Mouse (Mus musculus) kidney, adult 2 months (tissue): ENCODE results near the gene Fa2h. TPM values are rescaled to one million over a fixed set of nuclear protein-coding genes. Genes with fewer than 3 reads are reported as not detected.

ENCODE experiments used
- DNase-seq: peaks from one replicate; pipeline ENCODE4 v3.0.0; 2021
- H3K27ac ChIP-seq: fragments of 200-500 bp; 2 replicates; pipeline ENCODE4 v1.5.1; 2012; ENCODE audit warnings: low read depth, low read length, control low read depth, inconsistent platforms; ENCODE audit not compliant: insufficient read depth
- H3K27me3 ChIP-seq: fragments of 200-500 bp; replicated peaks from 2 replicates; pipeline ENCODE4 v1.6.1; 2012; ENCODE audit warnings: mild to moderate bottlenecking, moderate library complexity, low read length, inconsistent platforms; ENCODE audit not compliant: control insufficient read depth, insufficient read depth
- H3K36me3 ChIP-seq: fragments of 200-500 bp; 2 replicates; pipeline ENCODE4 v1.6.1; 2012; ENCODE audit warnings: mild to moderate bottlenecking, moderate library complexity, low read length, inconsistent platforms; ENCODE audit not compliant: control insufficient read depth, insufficient read depth
- H3K4me1 ChIP-seq: fragments of 200-500 bp; 2 replicates; pipeline ENCODE4 v1.6.1; 2011; ENCODE audit warnings: low read length; ENCODE audit not compliant: control insufficient read depth, insufficient read depth
- H3K4me3 ChIP-seq: fragments of 200-500 bp; 2 replicates; pipeline ENCODE4 v1.5.1; 2011; ENCODE audit warnings: mild to moderate bottlenecking, low read depth, low read length, control low read depth; ENCODE audit not compliant: insufficient read depth
- CTCF ChIP-seq: fragments of 200-500 bp; conservative IDR thresholded peaks from 2 replicates; pipeline ENCODE4 v1.5.1; 2011; ENCODE audit warnings: low read depth, mild to moderate bottlenecking, control low read depth, low read length, moderate library complexity, mixed read lengths; ENCODE audit not compliant: insufficient read depth, insufficient read length
- POLR2A ChIP-seq: fragments of 200-500 bp; IDR thresholded peaks from one replicate; pipeline ENCODE4 v1.6.1; 2011; ENCODE audit warnings: low read depth, low read length, control low read depth
- WGBS: fragments of 180-500 bp; shearing (Covaris S2); methylation state at CpG from one replicate; pipeline ENCODE4 v1.1.7; 2018; 5-methylcytosine and 5-hydroxymethylcytosine counted together
- polyA plus RNA-seq: library from polyadenylated mRNA; depleted of rRNA; stranded (reverse); fragments of >200 nt; gene quantifications from 2 replicates; pipeline ENCODE4 v1.2.3, GENCODE M21; 2012

Fa2h gene
- polyA plus RNA-seq, 1 experiment = 15.3 TPM

DNA sequence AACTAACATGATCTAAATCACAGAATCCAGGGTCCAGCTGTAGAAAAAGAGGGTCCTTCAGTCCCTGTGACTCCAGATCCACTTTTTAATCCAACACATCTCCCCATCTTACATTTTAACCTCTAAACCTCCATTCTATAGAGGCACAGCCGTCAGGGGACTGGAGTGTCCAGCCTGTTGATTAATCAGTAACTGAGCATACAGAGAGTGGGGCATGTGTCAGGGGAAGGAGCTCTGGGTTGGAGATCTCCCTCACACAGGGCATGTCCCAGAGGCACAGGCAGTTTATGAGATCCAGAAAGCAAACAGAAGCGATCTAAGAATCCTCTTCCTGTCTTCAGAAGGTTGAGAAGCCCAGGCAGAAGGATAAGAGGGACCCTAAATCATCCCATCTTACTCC lies 9.0 kb downstream of the Fa2h start:
- no peaks in the 10 kb centered on the region for H3K4me1 ChIP-seq
- no peaks in the 10 kb centered on the region for H3K36me3 ChIP-seq
- 31% methylated on average over 2 of the region's 2 CpGs for WGBS
- TF ChIP-seq CTCF = no peak
- no peak for TF ChIP-seq POLR2A
- H3K27ac ChIP-seq = no peak overlapping the region
- no peak overlapping the region for H3K4me3 ChIP-seq
- DNase-seq = no peak
- no peaks in the 10 kb centered on the region for H3K27me3 ChIP-seq

DNA sequence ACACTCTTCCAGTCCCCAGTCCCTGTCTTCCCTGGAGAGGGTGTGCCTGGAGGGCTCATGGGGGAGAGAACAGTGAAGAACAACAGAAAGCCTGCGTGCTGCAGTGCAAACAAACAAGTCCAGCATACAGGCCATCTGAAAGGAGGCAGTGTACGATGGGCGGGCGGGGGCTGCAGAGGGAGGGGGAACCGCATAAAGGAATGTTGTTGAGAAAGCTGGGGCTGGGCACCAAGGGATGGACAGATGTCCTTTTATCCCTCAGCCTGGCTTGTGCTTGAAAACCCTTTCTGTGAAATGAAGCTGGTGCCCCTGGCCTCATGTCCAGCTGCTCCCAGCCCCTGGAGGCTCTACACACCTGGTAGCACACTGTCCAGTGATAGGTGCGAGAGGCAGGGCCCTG lies 18.4 kb downstream of the Fa2h start:
- Histone ChIP-seq H3K4me3 (no peak overlapping the region), H3K4me1 (peaks cover 2% of the 10 kb centered on the region; the same call in 1 of the 2 replicates), H3K36me3 (no peaks in the 10 kb centered on the region), H3K27me3 (no peaks in the 10 kb centered on the region), H3K27ac (no peak overlapping the region)
- TF ChIP-seq CTCF (no peak), POLR2A (no peak)
- DNase-seq = no peak
- 82% methylated on average over 6 of the region's 6 CpGs for WGBS

DNA sequence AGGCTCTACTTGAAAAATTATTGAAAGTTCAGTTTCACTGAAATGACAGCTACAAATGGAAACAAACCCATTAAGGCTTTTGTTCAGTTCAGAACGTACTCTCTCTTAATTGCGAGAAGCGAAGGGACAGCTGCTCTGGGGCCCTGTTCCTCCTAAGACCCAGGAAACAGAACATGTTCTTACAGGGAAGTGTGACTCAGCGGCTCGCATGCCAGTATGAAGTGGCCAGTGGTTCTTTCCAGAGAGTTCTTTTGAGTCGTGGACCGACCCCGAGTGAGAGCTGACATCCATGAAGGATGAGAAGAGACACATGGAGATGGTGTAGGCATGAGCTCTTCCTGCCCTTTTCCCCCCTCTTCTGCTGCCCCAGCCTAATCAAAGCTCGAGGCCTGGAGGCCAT lies 23.9 kb downstream of the Fa2h start:
- no peak for TF ChIP-seq CTCF
- no peak for TF ChIP-seq POLR2A
- Histone ChIP-seq H3K36me3 (no peaks in the 10 kb centered on the region), H3K27me3 (no peaks in the 10 kb centered on the region), H3K4me3 (no peak overlapping the region), H3K4me1 (peaks cover 9% of the 10 kb centered on the region; the same call in 1 of the 2 replicates), H3K27ac (peak overlapping the region; percentile 4; the same call in 1 of the 2 replicates)
- DNase-seq = no peak
- WGBS = 84% methylated on average over 9 of the region's 9 CpGs

DNA sequence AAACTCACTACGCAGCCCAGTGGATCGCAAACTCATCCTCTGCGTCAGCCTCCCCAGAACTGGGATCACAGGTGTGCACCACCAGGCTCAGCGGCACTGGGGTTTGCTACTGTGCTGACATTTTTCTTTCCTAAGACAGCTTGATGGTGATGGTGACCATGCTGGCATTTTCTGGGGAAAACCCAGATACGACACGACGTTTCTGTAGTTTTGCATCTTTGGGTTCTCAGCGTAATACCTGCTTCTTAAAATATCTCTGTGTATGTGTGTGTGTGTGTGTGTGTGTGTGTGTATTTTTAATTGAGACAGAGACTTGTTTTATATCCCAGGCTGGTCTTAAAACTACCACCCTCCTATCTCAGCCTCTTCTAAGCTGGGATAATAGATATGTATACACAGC lies 26.3 kb downstream of the Fa2h start:
- no peak for DNase-seq
- Histone ChIP-seq H3K27ac (peak overlapping the region; percentile 82), H3K4me1 (peaks cover 9% of the 10 kb centered on the region; the same call in 1 of the 2 replicates), H3K36me3 (no peaks in the 10 kb centered on the region), H3K27me3 (no peaks in the 10 kb centered on the region), H3K4me3 (no peak overlapping the region)
- TF ChIP-seq CTCF (no peak), POLR2A (no peak)
- WGBS = 70% methylated on average over 8 of the region's 8 CpGs

DNA sequence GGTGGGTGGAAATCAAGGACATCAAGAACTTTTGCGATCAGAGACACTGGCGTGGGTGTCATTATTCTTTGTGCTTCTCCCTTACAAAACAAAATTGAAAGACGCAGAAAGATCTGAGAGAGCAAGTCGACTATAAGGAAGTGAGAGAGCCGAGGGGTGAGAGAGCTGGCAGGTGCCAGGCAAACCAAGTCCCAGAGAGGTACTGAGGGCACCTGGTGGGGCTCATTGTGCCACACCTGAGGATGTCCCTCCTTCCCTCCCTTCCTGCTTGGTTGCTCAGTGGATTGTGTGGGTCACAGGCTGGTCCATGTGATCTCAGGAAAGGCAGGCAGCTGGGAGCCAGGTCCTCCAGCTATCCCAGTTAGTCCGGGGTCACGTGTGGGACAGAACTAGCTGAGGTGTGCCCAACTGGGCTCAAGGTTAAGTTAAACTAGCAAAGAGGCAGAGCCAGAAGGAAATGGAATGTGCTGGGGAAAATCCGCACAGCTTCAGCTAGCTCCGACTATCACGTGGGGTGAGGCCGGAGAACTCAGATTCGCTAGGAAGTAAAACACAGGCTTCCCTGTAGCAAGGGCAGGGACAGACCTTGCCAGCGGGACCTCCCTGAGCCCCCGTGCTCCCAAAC lies 26.9 kb downstream of the Fa2h start:
- Histone ChIP-seq H3K4me1 (peaks cover 9% of the 10 kb centered on the region; the same call in 1 of the 2 replicates), H3K36me3 (no peaks in the 10 kb centered on the region), H3K4me3 (no peak overlapping the region), H3K27me3 (no peaks in the 10 kb centered on the region), H3K27ac (peak overlapping the region; percentile 82)
- DNase-seq = peak; percentile 92
- WGBS = 26% methylated on average over 14 of the region's 14 CpGs
- TF ChIP-seq POLR2A (no peak), CTCF (no peak)

DNA sequence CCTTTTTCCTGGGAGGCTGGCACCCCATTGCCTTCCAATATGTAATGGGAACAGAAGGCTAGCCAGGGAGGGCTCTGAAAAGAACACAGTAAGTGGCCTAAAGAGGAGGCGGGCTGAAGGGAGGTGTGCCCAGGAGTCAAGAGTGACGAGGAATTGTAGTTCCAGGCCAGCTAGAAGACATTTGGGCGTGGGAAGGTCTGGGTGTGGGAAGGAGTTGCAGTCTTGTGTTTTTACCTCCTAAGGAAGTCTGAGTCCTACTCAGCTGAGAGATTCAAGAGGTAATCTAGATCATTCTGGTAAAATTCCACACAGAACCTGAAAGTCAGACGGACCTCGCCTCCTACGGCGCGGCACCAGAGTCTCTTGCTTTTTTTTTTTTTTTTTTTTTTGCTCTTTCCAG lies 30.1 kb downstream of the Fa2h start:
- H3K4me1 ChIP-seq = peaks cover 6% of the 10 kb centered on the region; the same call in 1 of the 2 replicates
- H3K36me3 ChIP-seq = no peaks in the 10 kb centered on the region
- H3K4me3 ChIP-seq = no peak overlapping the region
- no peak for TF ChIP-seq CTCF
- no peak for TF ChIP-seq POLR2A
- 46% methylated on average over 8 of the region's 8 CpGs for WGBS
- DNase-seq = peak; percentile 35
- no peaks in the 10 kb centered on the region for H3K27me3 ChIP-seq
- H3K27ac ChIP-seq = peak overlapping the region; percentile 28; the same call in 1 of the 2 replicates

DNA sequence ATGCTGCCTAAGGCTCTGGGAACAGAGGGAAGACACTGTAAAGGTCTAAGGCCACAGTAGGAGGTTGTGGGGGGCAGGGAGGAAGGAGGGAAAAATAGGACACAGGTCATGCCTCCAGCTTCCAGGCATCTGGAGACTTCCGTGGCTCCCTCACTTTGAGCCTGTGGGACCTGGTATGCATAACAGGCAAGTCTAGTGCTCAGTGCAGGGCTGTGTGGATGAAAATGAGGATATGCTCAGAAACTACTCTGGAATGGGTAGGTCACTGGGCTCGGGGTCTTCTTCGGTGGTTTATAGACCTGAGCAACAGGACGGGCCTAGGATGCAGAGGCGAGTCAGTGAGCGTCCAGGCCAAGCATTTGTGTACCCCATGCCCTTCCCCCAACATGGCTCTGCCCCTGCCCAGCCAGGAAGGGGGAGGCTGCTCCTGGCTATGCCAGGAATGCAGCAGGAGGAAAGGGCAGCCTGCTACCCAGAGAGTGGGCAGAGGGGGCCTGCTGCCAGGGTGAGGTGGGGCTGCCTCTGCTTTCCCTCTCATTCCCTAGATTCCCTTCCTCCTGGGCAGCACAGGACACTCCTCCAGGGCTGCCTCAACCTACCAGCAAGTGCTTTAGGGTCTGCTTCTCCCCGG lies 32.9 kb downstream of the Fa2h start:
- Histone ChIP-seq H3K36me3 (no peaks in the 10 kb centered on the region), H3K27me3 (no peaks in the 10 kb centered on the region), H3K27ac (peak overlapping the region; percentile 63), H3K4me3 (no peak overlapping the region), H3K4me1 (no peaks in the 10 kb centered on the region)
- DNase-seq = peak; percentile 47
- no peak for TF ChIP-seq POLR2A
- no peak for TF ChIP-seq CTCF
- WGBS = 43% methylated on average over 7 of the region's 7 CpGs
